Mouse (Mus musculus) liver, postnatal 0 days (tissue): ENCODE measurements around the gene Syne4. TPM values are rescaled to one million over a fixed set of nuclear protein-coding genes. Genes with fewer than 3 reads are reported as not detected.

Experiments used
- ATAC-seq: fragments of 200-750 bp; cut with Nextera tagmentation; 2 replicates; pipeline ENCODE4 v1.8.0; 2017; ENCODE audit warnings: mild to moderate bottlenecking, moderate library complexity
- DNase-seq: peaks from one replicate; pipeline ENCODE4 v3.0.0-alpha.2; 2016
- H3K27ac ChIP-seq: fragments of 300-500 bp; sonication (generic); 2 replicates; pipeline ENCODE4 v1.5.1; 2014; ENCODE audit warnings: antibody characterized with exemption, moderate library complexity, mild to moderate bottlenecking, low read depth
- H3K27me3 ChIP-seq: fragments of 300-500 bp; sonication (generic); 2 replicates; pipeline ENCODE4 v1.6.1; 2014; ENCODE audit warnings: low read length, control low read depth, mixed read lengths; ENCODE audit not compliant: insufficient read depth
- H3K36me3 ChIP-seq: fragments of 300-500 bp; sonication (generic); replicated peaks from 2 replicates; pipeline ENCODE4 v1.6.1; 2014; ENCODE audit warnings: mild to moderate bottlenecking, control low read depth, low read length, moderate library complexity, mixed read lengths; ENCODE audit not compliant: insufficient read depth
- H3K4me1 ChIP-seq: fragments of 300-500 bp; sonication (generic); 2 replicates; pipeline ENCODE4 v1.6.1; 2014; ENCODE audit warnings: antibody characterized with exemption, mild to moderate bottlenecking, control low read depth; ENCODE audit not compliant: insufficient read depth
- H3K4me2 ChIP-seq: fragments of 300-500 bp; sonication (generic); 2 replicates; pipeline ENCODE4 v1.6.1; 2014; ENCODE audit warnings: low read depth, mild to moderate bottlenecking, low read length, moderate library complexity, mixed read lengths
- H3K4me3 ChIP-seq: fragments of 300-500 bp; sonication (generic); 2 replicates; pipeline ENCODE4 v1.5.1; 2014; ENCODE audit warnings: low read depth, low read length
- H3K9ac ChIP-seq: fragments of 300-500 bp; sonication (generic); replicated peaks from 2 replicates; pipeline ENCODE4 v1.6.1; 2014; ENCODE audit warnings: mild to moderate bottlenecking, moderate library complexity
- H3K9me3 ChIP-seq: fragments of 300-500 bp; sonication (generic); 2 replicates; pipeline ENCODE4 v1.6.1; 2016; ENCODE audit warnings: mild to moderate bottlenecking, control low read depth, low read length, mixed read lengths
- CTCF ChIP-seq: sonication (generic); IDR thresholded peaks from 2 replicates; pipeline ENCODE4 v1.5.1; 2016; ENCODE audit warnings: antibody characterized with exemption, low read depth
- EP300 ChIP-seq: IDR thresholded peaks from 2 replicates; pipeline ENCODE4 v1.6.1; 2016; ENCODE audit warnings: antibody characterized with exemption, low read depth, mild to moderate bottlenecking
- WGBS: fragments of 180-500 bp; shearing (Covaris S2); extraction: QIAGEN DNeasy Blood & Tissue Kit; methylation state at CpG from one replicate; pipeline ENCODE4 v1.1.7; 2014; ENCODE audit not compliant: insufficient replicate concordance; 5-methylcytosine and 5-hydroxymethylcytosine counted together
- polyA plus RNA-seq: library from polyadenylated mRNA; unstranded; fragments of >200 nt; fragmentation: Nextera tagmentation; extraction: Ambion mirVana; gene quantifications from 2 replicates; pipeline ENCODE4 v1.2.1, GENCODE M21; 2015

Gene Syne4
- polyA plus RNA-seq, 1 experiment from 2014 or later: 12.8 TPM

DNA sequence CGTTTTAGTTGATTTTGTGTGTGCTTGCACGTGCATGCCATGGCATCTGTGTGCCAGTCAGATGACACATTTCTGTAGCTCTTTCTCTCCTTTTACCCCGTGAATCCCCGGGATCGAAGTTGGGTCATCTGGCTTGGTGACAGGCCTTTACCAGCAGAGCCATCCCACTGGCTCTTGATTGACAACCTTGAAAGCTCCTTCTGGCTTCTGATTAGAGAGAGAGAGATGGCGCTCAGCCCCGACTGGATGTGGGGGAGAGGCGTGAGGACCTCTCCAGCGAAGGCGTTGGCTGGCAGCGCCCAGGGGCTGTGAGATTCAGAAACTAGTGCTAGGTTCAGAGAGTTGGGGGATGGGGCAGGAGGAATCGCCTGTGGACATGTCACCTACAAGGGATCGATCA lies 20.8 kb upstream of the Syne4 start:
- Histone ChIP-seq H3K27ac (no peak overlapping the region), H3K4me1 (no peaks in the 10 kb centered on the region), H3K9ac (no peak overlapping the region), H3K4me3 (no peak overlapping the region), H3K27me3 (peaks cover 8% of the 10 kb centered on the region), H3K36me3 (no peaks in the 10 kb centered on the region), H3K9me3 (no peaks in the 10 kb centered on the region), H3K4me2 (no peak overlapping the region)
- 73% methylated on average over 13 of the region's 13 CpGs for WGBS
- TF ChIP-seq CTCF (no peak), EP300 (no peak)
- ATAC-seq: no peak
- DNase-seq: no peak

GRCm38 (mm10) chr7:30294296-30294695 lies 20.3 kb upstream of the Syne4 start:
- Histone ChIP-seq H3K36me3 (no peaks in the 10 kb centered on the region), H3K27ac (no peak overlapping the region), H3K4me1 (no peaks in the 10 kb centered on the region), H3K4me3 (no peak overlapping the region), H3K4me2 (no peak overlapping the region), H3K27me3 (peaks cover 8% of the 10 kb centered on the region), H3K9ac (no peak overlapping the region), H3K9me3 (no peaks in the 10 kb centered on the region)
- 77% methylated on average over 5 of the region's 5 CpGs for WGBS
- no peak for DNase-seq
- TF ChIP-seq CTCF (no peak), EP300 (no peak)
- no peak for ATAC-seq

DNA sequence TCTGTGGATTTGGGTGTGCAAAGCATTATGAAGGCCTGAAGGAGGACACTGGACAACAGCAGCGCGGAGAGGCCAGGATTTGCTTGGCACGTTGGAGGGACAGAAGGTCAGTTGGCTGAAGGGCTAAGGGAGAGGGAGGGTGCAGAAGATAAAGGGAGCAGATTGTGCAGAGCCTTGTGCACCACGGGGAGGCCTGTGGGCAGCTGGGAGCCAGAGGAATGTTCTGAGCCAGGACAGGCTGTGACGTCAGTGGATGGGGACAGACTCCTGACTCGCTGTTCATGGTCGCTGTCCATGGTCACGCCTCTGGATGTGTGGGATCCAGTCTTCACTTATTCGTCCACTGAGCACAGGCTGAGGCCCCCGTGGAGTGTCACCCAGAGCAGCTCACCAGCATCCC lies 19.5 kb upstream of the Syne4 start:
- Histone ChIP-seq H3K9me3 (no peaks in the 10 kb centered on the region), H3K9ac (no peak overlapping the region), H3K27me3 (peaks cover 8% of the 10 kb centered on the region), H3K36me3 (no peaks in the 10 kb centered on the region), H3K4me3 (no peak overlapping the region), H3K4me1 (no peaks in the 10 kb centered on the region), H3K4me2 (no peak overlapping the region), H3K27ac (no peak overlapping the region)
- ATAC-seq (no peak), DNase-seq (peak; percentile 37)
- no peak for TF ChIP-seq CTCF
- WGBS: 47% methylated on average over 10 of the region's 10 CpGs

DNA sequence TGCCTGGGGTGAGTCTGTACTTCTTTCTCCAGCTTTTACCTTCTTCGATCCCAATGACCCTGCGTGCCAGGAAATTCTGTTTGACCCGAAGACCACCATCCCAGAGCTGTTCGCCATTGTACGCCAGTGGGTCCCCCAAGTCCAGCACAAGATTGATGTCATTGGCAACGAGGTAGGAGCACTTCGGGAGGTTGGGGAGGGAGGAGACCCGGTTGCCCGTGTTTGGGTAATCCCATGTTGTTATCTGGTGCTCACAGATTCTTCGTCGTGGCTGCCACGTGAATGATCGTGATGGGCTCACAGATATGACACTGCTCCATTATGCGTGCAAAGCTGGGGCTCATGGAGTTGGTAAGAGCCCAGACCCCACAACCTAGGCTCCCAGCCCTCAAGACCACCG lies 17.8 kb upstream of the Syne4 start:
- Histone ChIP-seq H3K36me3 (no peaks in the 10 kb centered on the region), H3K27ac (no peak overlapping the region), H3K9ac (no peak overlapping the region), H3K4me3 (no peak overlapping the region), H3K27me3 (peaks cover 4% of the 10 kb centered on the region), H3K9me3 (no peaks in the 10 kb centered on the region), H3K4me2 (no peak overlapping the region), H3K4me1 (no peaks in the 10 kb centered on the region)
- DNase-seq (no peak), ATAC-seq (no peak)
- TF ChIP-seq EP300 (no peak), CTCF (no peak)
- WGBS: 77% methylated on average over 15 of the region's 15 CpGs

GRCm38 (mm10) chr7:30297266-30297665 lies 17.3 kb upstream of the Syne4 start:
- no peaks in the 10 kb centered on the region for H3K27me3 ChIP-seq
- 70% methylated on average over 16 of the region's 16 CpGs for WGBS
- no peaks in the 10 kb centered on the region for H3K9me3 ChIP-seq
- H3K4me1 ChIP-seq: no peaks in the 10 kb centered on the region
- no peaks in the 10 kb centered on the region for H3K36me3 ChIP-seq
- no peak overlapping the region for H3K9ac ChIP-seq
- no peak for DNase-seq
- TF ChIP-seq CTCF (no peak), EP300 (no peak)
- no peak for ATAC-seq
- H3K4me3 ChIP-seq: no peak overlapping the region
- no peak overlapping the region for H3K4me2 ChIP-seq
- H3K27ac ChIP-seq: no peak overlapping the region

DNA sequence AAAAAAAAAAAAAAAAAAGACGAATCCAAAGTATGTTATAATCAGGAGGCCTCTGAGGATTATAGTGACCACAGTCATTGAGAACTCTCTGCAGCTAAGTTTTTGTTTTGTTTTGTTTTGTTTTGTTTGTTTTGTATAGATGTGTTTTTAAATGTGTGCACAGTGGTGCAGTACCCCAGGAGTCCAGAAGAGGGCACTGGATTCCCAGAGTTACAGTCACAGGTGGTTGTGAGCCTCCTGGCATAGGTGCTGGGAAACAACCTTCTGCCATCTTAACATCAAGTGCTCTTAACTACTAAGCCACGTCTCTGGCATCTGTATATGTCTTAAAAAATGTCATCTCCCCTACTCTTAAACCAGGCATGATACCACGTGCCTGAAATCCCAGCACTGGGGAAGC lies 13.7 kb upstream of the Syne4 start:
- H3K9me3 ChIP-seq: no peaks in the 10 kb centered on the region
- H3K4me1 ChIP-seq: no peaks in the 10 kb centered on the region
- no peak overlapping the region for H3K27ac ChIP-seq
- no peak overlapping the region for H3K4me2 ChIP-seq
- ATAC-seq: no peak
- H3K36me3 ChIP-seq: no peaks in the 10 kb centered on the region
- no peak overlapping the region for H3K4me3 ChIP-seq
- WGBS: 52% methylated on average over 3 of the region's 3 CpGs
- no peak overlapping the region for H3K9ac ChIP-seq
- no peaks in the 10 kb centered on the region for H3K27me3 ChIP-seq
- TF ChIP-seq CTCF (peak; percentile 74), EP300 (no peak)
- peak; percentile 64 for DNase-seq
